Mouse (Mus musculus) liver, adult 2 months (tissue): ENCODE measurements at regions not wholly inside any gene's neighbourhood (a gene's known extent, or its start where the extent isn't known, plus 50 kb on each side); places are given as distances from the start of the nearest gene placed in this dataset.
"Not testable (repeated sequence)": the region's sequence is repeated elsewhere in the genome, so short reads cannot be mapped to it uniquely, and the experiment has no call there.

Experiments used
- DNase-seq: peaks from one replicate; pipeline ENCODE4 v3.0.0-alpha.2; 2011; ENCODE audit warnings: low read depth, low spot score; ENCODE audit errors: extremely low read depth
- H3K27ac ChIP-seq: fragments of 200-500 bp; replicated peaks from 2 replicates; pipeline ENCODE4 v1.5.1; 2012; ENCODE audit warnings: low read depth, mild to moderate bottlenecking, control low read depth, inconsistent platforms, low read length; ENCODE audit not compliant: insufficient read depth
- H3K27me3 ChIP-seq: fragments of 200-500 bp; 2 replicates; pipeline ENCODE4 v1.6.1; 2012; ENCODE audit warnings: mild to moderate bottlenecking, moderate library complexity, low read length, inconsistent platforms; ENCODE audit not compliant: control insufficient read depth, insufficient read depth
- H3K36me3 ChIP-seq: fragments of 200-500 bp; 2 replicates; pipeline ENCODE4 v1.6.1; 2012; ENCODE audit warnings: low read length, inconsistent platforms; ENCODE audit not compliant: control insufficient read depth, insufficient read depth
- H3K4me1 ChIP-seq: fragments of 200-500 bp; 2 replicates; pipeline ENCODE4 v1.6.1; 2011; ENCODE audit warnings: low read length; ENCODE audit not compliant: control insufficient read depth, insufficient read depth
- H3K4me3 ChIP-seq: fragments of 200-500 bp; 2 replicates; pipeline ENCODE4 v1.5.1; 2011; ENCODE audit warnings: low read depth, mild to moderate bottlenecking, control low read depth, low read length, moderate library complexity; ENCODE audit not compliant: insufficient read depth
- H3K79me2 ChIP-seq: fragments of 200-500 bp; 2 replicates; pipeline ENCODE4 v1.6.1; 2012; ENCODE audit warnings: inconsistent platforms, mild to moderate bottlenecking, low read length, moderate library complexity; ENCODE audit not compliant: control insufficient read depth, insufficient read depth
- H3K9ac ChIP-seq: fragments of 200-500 bp; 2 replicates; pipeline ENCODE4 v1.6.1; 2012; ENCODE audit warnings: low read depth, mild to moderate bottlenecking, control low read depth, inconsistent platforms, low read length
- CTCF ChIP-seq: fragments of 200-500 bp; IDR thresholded peaks from 2 replicates; pipeline ENCODE4 v1.5.1; 2011; ENCODE audit warnings: low read depth, low read length, control low read depth
- POLR2A ChIP-seq: fragments of 200-500 bp; IDR thresholded peaks from 2 replicates; pipeline ENCODE4 v1.6.1; 2011; ENCODE audit warnings: low read length, control low read depth; ENCODE audit not compliant: insufficient read depth; ENCODE audit errors: extremely low read depth
- WGBS: fragments of 180-500 bp; shearing (Covaris S2); methylation state at CpG from one replicate; pipeline ENCODE4 v1.1.7; 2018; 5-methylcytosine and 5-hydroxymethylcytosine counted together

DNA sequence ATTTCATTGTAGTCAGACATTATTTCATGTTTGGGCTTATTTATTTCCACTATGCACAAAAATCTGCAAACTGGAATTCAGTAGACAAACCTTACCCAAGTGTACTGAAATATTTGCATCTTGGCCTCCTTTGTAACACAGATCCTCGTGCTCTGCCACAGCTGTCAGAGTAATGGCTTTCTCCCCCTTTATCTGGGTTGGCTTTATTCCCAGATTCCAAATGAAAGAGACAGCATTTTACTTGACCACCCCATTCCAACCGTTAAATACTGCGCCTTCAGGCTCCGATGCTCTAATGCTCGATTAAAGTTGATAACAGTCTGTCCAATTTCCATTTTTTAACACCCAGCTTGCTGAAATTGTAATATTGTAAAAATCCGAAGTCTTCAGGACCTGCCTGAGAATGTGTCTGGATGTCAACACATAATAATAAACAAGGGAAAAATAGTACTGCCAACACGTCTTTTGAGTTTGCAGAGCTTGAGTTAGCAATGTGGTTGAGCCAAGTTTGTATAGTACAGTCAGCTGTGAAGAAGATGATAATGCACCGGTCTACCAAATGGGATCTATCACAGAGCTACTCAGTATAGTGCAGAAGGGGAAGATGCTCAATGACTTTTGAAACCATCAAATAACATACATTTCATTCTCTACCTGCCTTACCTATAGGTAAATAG lies 323.4 kb upstream of the Klhl29 start:
- no peak for TF ChIP-seq CTCF
- no peak for TF ChIP-seq POLR2A
- no peaks in the 10 kb centered on the region for H3K27me3 ChIP-seq
- H3K36me3 ChIP-seq = no peaks in the 10 kb centered on the region
- peak; percentile 8 for DNase-seq
- WGBS = 68% methylated on average over 8 of the region's 8 CpGs
- no peak overlapping the region for H3K4me3 ChIP-seq
- H3K27ac ChIP-seq = no peak overlapping the region
- no peaks in the 10 kb centered on the region for H3K4me1 ChIP-seq
- no peak overlapping the region for H3K9ac ChIP-seq
- H3K79me2 ChIP-seq = no peaks in the 10 kb centered on the region

DNA sequence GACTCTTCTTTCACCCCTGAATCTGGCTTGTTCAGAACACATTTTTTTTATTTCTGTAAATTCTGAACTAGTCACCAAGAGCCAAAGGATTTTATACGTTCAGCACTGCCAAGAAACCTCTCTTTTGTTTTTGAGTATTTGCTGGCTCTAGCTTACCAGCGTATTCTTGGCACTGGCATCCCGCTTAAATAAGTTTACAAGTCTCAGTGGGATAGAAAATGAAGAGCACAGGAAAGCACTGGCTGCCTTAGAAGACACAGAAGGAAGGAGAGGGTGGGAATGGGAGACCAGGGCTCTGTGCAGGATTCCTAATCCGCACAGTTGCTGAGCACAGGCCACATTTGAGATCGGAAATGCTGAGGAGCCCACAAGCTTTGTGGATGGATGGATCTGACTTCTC lies 306.7 kb upstream of the Klhl29 start:
- 82% methylated on average over 5 of the region's 5 CpGs for WGBS
- no peak overlapping the region for H3K9ac ChIP-seq
- no peak for DNase-seq
- H3K36me3 ChIP-seq = no peaks in the 10 kb centered on the region
- H3K27me3 ChIP-seq = no peaks in the 10 kb centered on the region
- no peak overlapping the region for H3K27ac ChIP-seq
- TF ChIP-seq POLR2A (no peak), CTCF (no peak)
- H3K79me2 ChIP-seq = no peaks in the 10 kb centered on the region
- no peak overlapping the region for H3K4me3 ChIP-seq
- H3K4me1 ChIP-seq = no peaks in the 10 kb centered on the region

DNA sequence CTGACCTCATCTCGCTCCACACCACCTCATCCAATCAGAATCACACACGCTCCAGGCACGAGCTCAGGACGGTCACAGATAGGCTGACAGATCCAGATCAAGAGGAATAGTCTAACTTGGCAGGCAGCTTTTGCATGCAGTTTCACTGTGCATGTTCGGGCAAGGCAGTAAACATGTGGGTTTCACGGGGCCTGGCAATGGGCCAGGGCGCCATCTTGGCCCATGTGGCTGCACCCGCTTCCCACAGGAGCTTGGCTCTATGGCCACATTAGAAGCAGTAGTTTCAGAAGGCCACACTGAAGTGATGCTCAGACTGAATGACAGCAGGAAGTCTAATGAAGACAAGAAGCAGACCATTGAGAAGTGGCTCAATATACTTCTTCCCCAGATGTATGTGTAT lies 302.6 kb upstream of the Klhl29 start:
- H3K79me2 ChIP-seq, DNase-seq, H3K27me3 ChIP-seq, H3K4me3 ChIP-seq, H3K36me3 ChIP-seq, H3K9ac ChIP-seq, H3K4me1 ChIP-seq, H3K27ac ChIP-seq: not testable (repeated sequence)
- WGBS = 81% methylated on average over 8 of the region's 8 CpGs

DNA sequence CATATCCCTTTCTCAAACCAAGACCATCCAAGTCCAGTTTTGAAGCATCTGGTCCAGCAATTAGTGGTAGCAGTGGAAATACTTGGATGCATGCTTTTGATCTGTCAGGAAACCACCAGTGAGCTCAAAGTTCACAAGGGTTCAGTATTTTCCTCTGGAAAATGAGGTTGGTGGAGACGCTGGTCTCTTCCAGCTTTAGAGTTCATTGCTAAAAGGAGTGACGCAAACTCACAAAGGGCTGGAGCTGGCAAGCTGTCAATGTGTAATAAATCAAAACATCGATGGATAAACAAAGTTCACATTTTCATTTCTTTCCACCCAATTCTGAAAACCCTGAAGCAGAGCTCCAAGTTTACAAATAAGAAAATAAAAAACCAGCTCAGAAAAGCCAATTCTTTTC lies 293.0 kb upstream of the Klhl29 start:
- 63% methylated on average over 3 of the region's 3 CpGs for WGBS
- peak; percentile 72 for DNase-seq
- Histone ChIP-seq H3K36me3 (no peaks in the 10 kb centered on the region), H3K27ac (no peak overlapping the region), H3K4me1 (no peaks in the 10 kb centered on the region), H3K4me3 (no peak overlapping the region), H3K79me2 (no peaks in the 10 kb centered on the region), H3K27me3 (no peaks in the 10 kb centered on the region), H3K9ac (no peak overlapping the region)
- TF ChIP-seq POLR2A = no peak
- no peak for TF ChIP-seq CTCF

DNA sequence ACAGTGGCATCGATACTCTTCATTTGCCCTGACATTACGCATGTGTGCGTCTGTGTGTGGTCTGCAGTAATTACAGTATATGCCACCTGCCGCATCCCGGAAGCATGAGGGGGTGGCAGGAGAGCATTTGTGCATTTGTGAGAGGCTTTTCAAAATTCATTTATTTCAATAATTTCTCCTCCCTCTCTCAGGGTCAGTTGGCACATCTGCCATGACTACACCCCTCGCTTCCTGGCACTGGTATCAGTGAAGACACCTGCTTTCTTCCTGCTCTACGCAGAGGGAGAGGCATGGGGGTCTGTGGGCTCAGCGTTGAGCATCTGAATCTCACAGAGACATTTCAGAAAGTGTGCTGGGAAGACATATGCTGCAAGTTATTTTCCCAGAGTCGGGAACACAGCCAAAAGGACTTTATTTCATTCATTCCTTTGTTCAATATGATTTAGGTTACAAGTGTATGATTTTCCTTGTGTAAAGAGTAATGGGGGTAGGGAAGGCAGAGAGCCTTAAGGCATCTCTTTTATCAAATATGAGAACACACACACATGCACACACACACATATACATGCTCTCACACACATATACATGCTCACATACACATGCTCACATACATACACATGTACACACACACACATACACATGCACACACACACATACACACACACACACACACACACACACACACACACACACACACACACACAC lies 262.2 kb upstream of the Klhl29 start:
- Histone ChIP-seq H3K27me3 (no peaks in the 10 kb centered on the region), H3K79me2 (no peaks in the 10 kb centered on the region), H3K4me3 (no peak overlapping the region), H3K36me3 (no peaks in the 10 kb centered on the region), H3K4me1 (no peaks in the 10 kb centered on the region), H3K9ac (no peak overlapping the region), H3K27ac (no peak overlapping the region)
- no peak for DNase-seq
- 86% methylated on average over 9 of the region's 9 CpGs for WGBS
- TF ChIP-seq POLR2A (no peak), CTCF (no peak)

DNA sequence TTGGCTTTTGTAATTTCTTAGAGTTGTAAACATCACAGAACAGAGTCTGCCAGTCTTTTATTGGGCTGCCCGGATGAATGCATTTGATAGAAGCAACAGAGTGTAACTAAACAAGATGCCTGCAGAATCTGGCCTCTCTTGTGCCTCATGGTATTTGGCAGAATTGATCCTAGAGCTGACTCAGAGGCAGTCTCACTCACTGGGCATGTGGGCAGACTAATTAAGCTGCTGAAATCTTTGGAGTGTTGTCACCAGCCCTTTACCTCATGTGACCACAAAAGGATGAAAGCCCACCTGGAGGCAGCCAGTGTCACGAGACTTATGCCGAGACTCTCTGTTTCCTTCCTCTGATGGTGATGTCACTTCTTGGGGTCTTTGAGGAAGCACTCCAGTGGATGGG lies 258.5 kb upstream of the Klhl29 start:
- no peak for TF ChIP-seq CTCF
- TF ChIP-seq POLR2A = no peak
- Histone ChIP-seq H3K4me1 (no peaks in the 10 kb centered on the region), H3K79me2 (no peaks in the 10 kb centered on the region), H3K36me3 (no peaks in the 10 kb centered on the region), H3K9ac (no peak overlapping the region), H3K27me3 (no peaks in the 10 kb centered on the region), H3K27ac (no peak overlapping the region), H3K4me3 (no peak overlapping the region)
- 84% methylated on average over 3 of the region's 3 CpGs for WGBS
- DNase-seq = no peak
